Mouse (Mus musculus) liver, embryonic 16.5 days (tissue): ENCODE data around the gene Pdlim5. TPM values are rescaled to one million over a fixed set of nuclear protein-coding genes. Genes with fewer than 3 reads are reported as not detected.
"Not testable (repeated sequence)": the region's sequence is repeated elsewhere in the genome, so short reads cannot be mapped to it uniquely, and the experiment has no call there.

Experiments used
- ATAC-seq: fragments of 200-750 bp; cut with Nextera tagmentation; 2 replicates; pipeline ENCODE4 v1.8.0; 2017; ENCODE audit warnings: low read depth, mild to moderate bottlenecking, moderate number of reproducible peaks, moderate library complexity
- H3K27ac ChIP-seq: fragments of 300-500 bp; sonication (generic); 2 replicates; pipeline ENCODE4 v1.5.1; 2014; ENCODE audit warnings: mild to moderate bottlenecking, low read length
- H3K27me3 ChIP-seq: fragments of 300-500 bp; sonication (generic); 2 replicates; pipeline ENCODE4 v1.6.1; 2014; ENCODE audit warnings: low read depth, low read length, mixed read lengths; ENCODE audit not compliant: control insufficient read depth, insufficient read depth
- H3K36me3 ChIP-seq: fragments of 300-500 bp; sonication (generic); 2 replicates; pipeline ENCODE4 v1.6.1; 2014; ENCODE audit warnings: mild to moderate bottlenecking; ENCODE audit not compliant: control insufficient read depth, insufficient read depth
- H3K4me1 ChIP-seq: fragments of 300-500 bp; sonication (generic); 2 replicates; pipeline ENCODE4 v1.6.1; 2014; ENCODE audit warnings: low read depth, low read length, mixed read lengths; ENCODE audit not compliant: control insufficient read depth
- H3K4me2 ChIP-seq: fragments of 300-500 bp; sonication (generic); 2 replicates; pipeline ENCODE4 v1.6.1; 2014; ENCODE audit warnings: low read depth, low read length, mixed read lengths
- H3K4me3 ChIP-seq: fragments of 300-500 bp; sonication (generic); 2 replicates; pipeline ENCODE4 v1.5.1; 2014; ENCODE audit warnings: low read depth, mild to moderate bottlenecking, low read length
- H3K9ac ChIP-seq: fragments of 300-500 bp; sonication (generic); 2 replicates; pipeline ENCODE4 v1.6.1; 2014; ENCODE audit warnings: low read depth, low read length
- H3K9me3 ChIP-seq: fragments of 300-500 bp; sonication (generic); replicated peaks from 2 replicates; pipeline ENCODE4 v1.6.1; 2016; ENCODE audit warnings: low read length; ENCODE audit not compliant: control insufficient read depth
- WGBS: fragments of 180-500 bp; shearing (Covaris S2); extraction: QIAGEN DNeasy Blood & Tissue Kit; methylation state at CpG from one replicate; pipeline ENCODE4 v1.1.7; 2014; ENCODE audit not compliant: insufficient replicate concordance; 5-methylcytosine and 5-hydroxymethylcytosine counted together
- polyA plus RNA-seq: library from polyadenylated mRNA; unstranded; fragments of >200 nt; fragmentation: Nextera tagmentation; extraction: Ambion mirVana; gene quantifications from 2 replicates; pipeline ENCODE4 v1.2.1, GENCODE M21; 2015

Gene Pdlim5
- 13.3 and 14.7 TPM in 2 replicates for polyA plus RNA-seq

GRCm38 (mm10) chr3:142395520-142396193 is at the start of gene Pdlim5:
Gene Pdlim5, minus strand, starts transcription at chr3:142395696.
- ATAC-seq: peak; percentile 93
- under 1% methylated on average over 40 of the region's 46 CpGs for WGBS
- H3K4me1 ChIP-seq: peaks cover 9% of the 10 kb centered on the region
- peak within 1 kb of the TSS; percentile 80 for H3K4me3 ChIP-seq
- no peaks in the 10 kb centered on the region for H3K36me3 ChIP-seq
- peak within 1 kb of the TSS; percentile 76 for H3K9ac ChIP-seq
- H3K27ac ChIP-seq: peak within 1 kb of the TSS; percentile 88
- peak within 1 kb of the TSS; percentile 90 for H3K4me2 ChIP-seq
- H3K27me3 ChIP-seq: no peaks in the 10 kb centered on the region
- no peaks in the 10 kb centered on the region for H3K9me3 ChIP-seq

DNA sequence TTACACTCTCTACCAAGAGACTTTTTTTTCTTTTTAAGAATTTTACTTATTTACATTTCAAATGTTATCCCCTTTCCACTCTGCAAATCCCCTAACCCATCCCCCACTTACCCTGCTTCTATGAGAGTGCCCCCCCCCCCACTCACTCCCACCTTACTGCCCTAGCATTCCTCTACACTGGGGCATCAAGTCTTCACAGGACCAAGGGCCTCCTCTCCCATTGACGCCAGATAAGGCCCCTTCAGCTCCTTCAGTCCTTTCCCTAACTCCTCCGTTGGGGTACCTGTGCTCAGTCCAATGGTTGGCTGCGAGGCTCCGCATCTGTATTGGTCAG is 48.2 kb upstream of the Pdlim5 start:
- H3K27me3 ChIP-seq: no peaks in the 10 kb centered on the region
- no peak for ATAC-seq
- WGBS: 35% methylated on average over 4 of the region's 4 CpGs
- no peak overlapping the region for H3K4me2 ChIP-seq
- H3K36me3 ChIP-seq: no peaks in the 10 kb centered on the region
- H3K27ac ChIP-seq: no peak overlapping the region
- no peaks in the 10 kb centered on the region for H3K4me1 ChIP-seq
- H3K4me3 ChIP-seq: no peak overlapping the region
- no peak overlapping the region for H3K9ac ChIP-seq
- H3K9me3 ChIP-seq: no peaks in the 10 kb centered on the region

- H3K27me3 ChIP-seq: no peaks in the 10 kb centered on the region; the same call in 1 of the 2 replicates
- no peaks in the 10 kb centered on the region for H3K9me3 ChIP-seq
- H3K4me3 ChIP-seq: peak overlapping the region; percentile 22; the same call in 1 of the 2 replicates
- peak overlapping the region; percentile 36; the same call in 1 of the 2 replicates for H3K4me2 ChIP-seq
- H3K27ac ChIP-seq: peak overlapping the region; percentile 33; the same call in 1 of the 2 replicates
- no peaks in the 10 kb centered on the region for H3K36me3 ChIP-seq
- H3K9ac ChIP-seq: no peak overlapping the region
- no peaks in the 10 kb centered on the region for H3K4me1 ChIP-seq
- ATAC-seq: peak; percentile 63
- 6% methylated on average over 12 of the region's 12 CpGs for WGBS
Observed at GRCm38 (mm10) chr3:142443006-142443709, 47.7 kb upstream of the Pdlim5 start.

- no peak overlapping the region for H3K9ac ChIP-seq
- no peak overlapping the region for H3K27ac ChIP-seq
- no peak for ATAC-seq
- H3K27me3 ChIP-seq: no peaks in the 10 kb centered on the region; the same call in 1 of the 2 replicates
- H3K4me2 ChIP-seq: no peak overlapping the region
- H3K9me3 ChIP-seq: no peaks in the 10 kb centered on the region
- WGBS: 61% methylated on average over 7 of the region's 7 CpGs
- no peak overlapping the region for H3K4me3 ChIP-seq
- no peaks in the 10 kb centered on the region for H3K4me1 ChIP-seq
- H3K36me3 ChIP-seq: no peaks in the 10 kb centered on the region
Observed at GRCm38 (mm10) chr3:142442161-142442560, 46.7 kb upstream of the Pdlim5 start.

DNA sequence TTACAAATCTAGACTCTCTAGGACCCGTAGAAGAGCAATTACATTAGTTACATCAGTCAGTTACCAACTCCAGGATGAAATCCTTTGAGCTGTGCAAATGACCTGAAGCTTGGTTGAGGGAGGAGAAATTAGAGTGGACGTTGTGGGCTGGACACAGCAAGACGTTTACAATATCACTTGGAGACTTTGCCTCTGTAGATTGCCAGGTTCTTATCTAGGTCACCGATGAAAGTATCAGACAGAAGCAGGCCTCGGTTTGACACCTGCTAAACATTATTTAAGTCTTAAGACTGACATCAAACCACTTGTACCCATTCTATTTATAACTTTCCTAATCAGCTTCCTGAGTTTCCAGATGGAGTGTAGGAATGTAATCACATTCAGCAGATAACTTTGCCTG is 45.6 kb upstream of the Pdlim5 start:
- no peak overlapping the region for H3K4me3 ChIP-seq
- no peaks in the 10 kb centered on the region for H3K4me1 ChIP-seq
- no peak for ATAC-seq
- H3K27ac ChIP-seq: no peak overlapping the region
- H3K9me3 ChIP-seq: no peaks in the 10 kb centered on the region
- H3K27me3 ChIP-seq: no peaks in the 10 kb centered on the region; the same call in 1 of the 2 replicates
- no peaks in the 10 kb centered on the region for H3K36me3 ChIP-seq
- no peak overlapping the region for H3K9ac ChIP-seq
- 26% methylated on average over 5 of the region's 5 CpGs for WGBS
- H3K4me2 ChIP-seq: no peak overlapping the region

DNA sequence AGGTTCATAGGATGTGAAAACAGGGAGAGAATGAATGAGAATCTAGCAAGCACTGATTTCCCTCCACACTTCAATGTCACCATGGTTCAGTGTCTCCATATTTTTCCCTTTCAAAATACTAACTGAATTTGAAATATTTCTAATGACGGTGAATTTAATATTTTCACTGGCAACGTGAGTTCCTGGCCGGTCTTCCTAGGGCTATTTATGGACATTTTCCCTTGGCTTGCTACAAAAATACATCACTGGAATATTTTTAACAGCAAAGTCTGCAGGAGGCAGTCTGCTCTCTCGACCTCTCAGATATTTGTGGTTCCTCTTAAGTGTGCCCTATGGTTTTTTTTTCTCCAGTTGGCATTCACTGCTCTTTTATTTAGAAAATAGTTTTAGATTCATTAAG is 44.7 kb upstream of the Pdlim5 start:
- Histone ChIP-seq H3K4me3 (no peak overlapping the region), H3K27me3 (no peaks in the 10 kb centered on the region; the same call in 1 of the 2 replicates), H3K4me2 (no peak overlapping the region), H3K9me3 (no peaks in the 10 kb centered on the region), H3K36me3 (no peaks in the 10 kb centered on the region), H3K27ac (no peak overlapping the region), H3K9ac (no peak overlapping the region), H3K4me1 (peaks cover under 1% of the 10 kb centered on the region; the same call in 1 of the 2 replicates)
- whole genome bisulfite sequencing: 30% methylated on average over 4 of the region's 4 CpGs
- no peak for ATAC-seq

DNA sequence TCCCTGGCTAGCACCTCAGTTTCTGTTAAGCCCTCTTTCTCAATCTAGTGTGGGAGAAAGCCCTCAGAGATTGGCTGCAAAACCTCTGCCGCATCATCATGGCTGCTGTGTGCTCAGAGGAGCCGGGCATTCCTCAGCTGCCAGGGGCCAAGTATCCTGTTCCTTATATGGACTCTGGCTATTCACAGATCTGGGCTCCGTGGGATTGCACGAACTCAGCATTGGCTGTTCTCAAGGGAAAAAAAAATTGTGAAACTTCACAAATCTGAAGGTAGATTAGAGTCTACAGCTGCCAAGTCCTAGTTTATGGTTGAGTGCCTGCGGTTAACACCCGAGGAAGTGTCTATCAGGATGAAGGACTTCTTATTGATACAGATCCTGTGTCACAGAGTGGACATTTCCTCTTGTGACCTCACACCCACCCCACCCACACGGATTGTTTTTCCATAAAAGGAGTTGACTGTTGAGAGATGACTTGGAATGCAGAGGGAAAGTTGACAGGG is 44.1 kb upstream of the Pdlim5 start:
- Histone ChIP-seq H3K4me2 (no peak overlapping the region), H3K36me3 (no peaks in the 10 kb centered on the region), H3K4me1 (peaks cover 2% of the 10 kb centered on the region; the same call in 1 of the 2 replicates), H3K27me3 (no peaks in the 10 kb centered on the region; the same call in 1 of the 2 replicates), H3K9ac (no peak overlapping the region), H3K4me3 (no peak overlapping the region), H3K27ac (no peak overlapping the region), H3K9me3 (no peaks in the 10 kb centered on the region)
- ATAC-seq: no peak
- 11% methylated on average over 7 of the region's 7 CpGs for WGBS

- 56% methylated on average over 8 of the region's 8 CpGs for WGBS
Observed at GRCm38 (mm10) chr3:142438630-142439029, 43.1 kb upstream of the Pdlim5 start.

DNA sequence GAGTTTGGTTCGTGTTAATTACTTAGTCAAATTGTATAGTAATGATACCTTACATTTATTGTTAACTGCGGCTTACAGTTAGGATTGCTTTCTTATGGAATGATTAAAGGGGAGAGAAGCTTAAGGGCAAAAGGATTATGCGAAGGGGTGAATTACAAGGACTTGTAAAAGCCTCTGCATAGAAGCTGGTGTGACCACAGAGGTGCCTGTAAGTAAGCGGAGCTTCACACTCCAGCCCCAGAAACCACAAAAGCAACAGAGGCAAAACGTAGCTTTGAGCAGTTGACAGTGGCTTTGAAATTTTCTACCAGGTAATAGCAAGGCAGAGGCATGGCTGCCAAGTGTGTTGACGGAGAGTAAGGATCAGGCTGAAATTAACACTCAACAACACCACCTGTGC is 41.3 kb upstream of the Pdlim5 start:
- WGBS: 33% methylated on average over 6 of the region's 6 CpGs
- H3K36me3 ChIP-seq: no peaks in the 10 kb centered on the region
- no peak overlapping the region for H3K9ac ChIP-seq
- peaks cover 2% of the 10 kb centered on the region; the same call in 1 of the 2 replicates for H3K4me1 ChIP-seq
- ATAC-seq: no peak
- no peaks in the 10 kb centered on the region for H3K9me3 ChIP-seq
- no peak overlapping the region for H3K4me2 ChIP-seq
- H3K27me3 ChIP-seq: no peaks in the 10 kb centered on the region; the same call in 1 of the 2 replicates
- no peak overlapping the region for H3K27ac ChIP-seq
- H3K4me3 ChIP-seq: no peak overlapping the region

More at GRCm38 (mm10) chr3:142438630-142439029, 43.1 kb upstream of the Pdlim5 start:
- not testable (repeated sequence) for H3K9me3 ChIP-seq, H3K27me3 ChIP-seq, H3K4me1 ChIP-seq, H3K36me3 ChIP-seq, H3K4me2 ChIP-seq, H3K9ac ChIP-seq, H3K27ac ChIP-seq, H3K4me3 ChIP-seq, ATAC-seq
